Mouse (Mus musculus): ENCODE measurements around the gene Dynlt1b.
"Not testable (repeated sequence)": the region's sequence is repeated elsewhere in the genome, so short reads cannot be mapped to it uniquely, and the experiment has no call there.

- not testable (repeated sequence) for TF ChIP-seq CTCF (IDR thresholded peaks at IDR 0.05; ENCODE audit: low read depth); EP300 (optimal IDR thresholded peaks at IDR 0.05)
These were observed 42.5 kb upstream of the Dynlt1b start for GRCm38 (mm10) chr17:6387380-6387911.
